Comparison of ENCODE assay signal across 8 mouse cellular contexts in genomic region chr17:47112556-47113225, GRCm38 (mm10).
A peak's percentile ranks its signal among the peaks of the same experiment; 100 is the strongest.
DNase-seq lines count a peak whose midpoint lies in the region; ATAC-seq and TF ChIP-seq lines count a peak whose summit lies in the region.

No protein-coding gene starts in this region.

- H3K36me3 ChIP-seq in midbrain, embryonic 11.5 days (ENCODE audit: control insufficient read depth, insufficient read depth, low read length): no peaks in the 10 kb centered on the region
- no peaks in the 10 kb centered on the region for H3K36me3 ChIP-seq in midbrain, embryonic 13.5 days
- no peaks in the 10 kb centered on the region for H3K36me3 ChIP-seq in stomach, postnatal 0 days (ENCODE audit: control insufficient read depth, insufficient read depth, low read length)

- H3K9me3 ChIP-seq in midbrain, embryonic 11.5 days (ENCODE audit: control insufficient read depth, low read length): no peaks in the 10 kb centered on the region
- no peaks in the 10 kb centered on the region for H3K9me3 ChIP-seq in midbrain, embryonic 13.5 days
- H3K9me3 ChIP-seq in stomach, postnatal 0 days (ENCODE audit: control insufficient read depth, low read length): no peaks in the 10 kb centered on the region

- no peaks in the 10 kb centered on the region for H3K4me1 ChIP-seq in midbrain, embryonic 11.5 days (ENCODE audit: control insufficient read depth, insufficient read depth, low read length)
- H3K4me1 ChIP-seq in midbrain, embryonic 13.5 days (replicated peaks): no peaks in the 10 kb centered on the region
- H3K4me1 ChIP-seq in stomach, postnatal 0 days (replicated peaks; ENCODE audit: control insufficient read depth, insufficient read depth): no peaks in the 10 kb centered on the region

- no peak for TF ChIP-seq EP300 in stomach, postnatal 0 days (optimal IDR thresholded peaks at IDR 0.05)

- no peak overlapping the region for H3K27ac ChIP-seq in midbrain, embryonic 11.5 days (ENCODE audit: low read depth, low read length)
- H3K27ac ChIP-seq in midbrain, embryonic 13.5 days: no peak overlapping the region
- H3K27ac ChIP-seq in stomach, postnatal 0 days (replicated peaks): peak overlapping the region; percentile 49; the same call in 1 of the 2 replicates

- 90% methylated on average over 16 of the region's 16 CpGs for WGBS in midbrain, embryonic 11.5 days
- WGBS in midbrain, embryonic 13.5 days: 91% methylated on average over 16 of the region's 16 CpGs
- 74% methylated on average over 16 of the region's 16 CpGs for WGBS in stomach, postnatal 0 days

- no peak for ATAC-seq in midbrain, embryonic 11.5 days (ENCODE audit: low FRiP score)
- ATAC-seq in midbrain, embryonic 13.5 days: no peak
- peak; percentile 78; the same call in 1 of the 2 replicates for ATAC-seq in stomach, postnatal 0 days (ENCODE audit: low FRiP score, low TSS enrichment)

- no peaks in the 10 kb centered on the region for H3K27me3 ChIP-seq in midbrain, embryonic 11.5 days (ENCODE audit: control insufficient read depth, insufficient read depth, low read length)
- no peaks in the 10 kb centered on the region for H3K27me3 ChIP-seq in midbrain, embryonic 13.5 days
- H3K27me3 ChIP-seq in stomach, postnatal 0 days (ENCODE audit: control insufficient read depth, insufficient read depth, low read length): no peaks in the 10 kb centered on the region

- intact Hi-C loops in heart, postnatal 10 days (cut with DNase I): no loop called here
- intact Hi-C loops in left cerebral cortex, postnatal 14 days (cut with DNase I): no loop called here

- no peak overlapping the region for H3K4me2 ChIP-seq in midbrain, embryonic 11.5 days
- H3K4me2 ChIP-seq in midbrain, embryonic 13.5 days (replicated peaks): no peak overlapping the region
- H3K4me2 ChIP-seq in stomach, postnatal 0 days (replicated peaks; ENCODE audit: low read depth): no peak overlapping the region

- H3K4me3 ChIP-seq in midbrain, embryonic 11.5 days (ENCODE audit: low read depth, low read length): no peak overlapping the region
- no peak overlapping the region for H3K4me3 ChIP-seq in midbrain, embryonic 13.5 days (replicated peaks)
- no peak overlapping the region for H3K4me3 ChIP-seq in stomach, postnatal 0 days (ENCODE audit: low read depth, low read length)

- peak; percentile 11 to 20 for DNase-seq in cerebellum, postnatal 10 days
- DNase-seq in cerebellum, adult 18-20 months: no peak
- peak; percentile 69 for DNase-seq in midbrain, embryonic 11.5 days (ENCODE audit: low spot score, missing footprints)
- DNase-seq in heart, postnatal 10 days: peak; percentile 36
- no peak for DNase-seq in stomach, postnatal 0 days (ENCODE audit: low spot score)
- DNase-seq in left cerebral cortex, postnatal 14 days (ENCODE audit: low spot score in 2 of 2): no peak
- DNase-seq in T-cell, adult 2 months (ENCODE audit: low spot score): no peak

- no peak overlapping the region for H3K9ac ChIP-seq in midbrain, embryonic 11.5 days (ENCODE audit: low read length)
- no peak overlapping the region for H3K9ac ChIP-seq in midbrain, embryonic 13.5 days (replicated peaks)
- H3K9ac ChIP-seq in stomach, postnatal 0 days (ENCODE audit: low read length): no peak overlapping the region

- TF ChIP-seq CTCF in stomach, postnatal 0 days (IDR thresholded peaks at IDR 0.05; ENCODE audit: low read depth): peak; percentile 62

Comparison
In these comparisons a context has a peak if more than half of its experiments do, and no peak if none do; other contexts are left out.
1. DNase-seq: peak in cerebellum, postnatal 10 days (2 of 2), midbrain, embryonic 11.5 days (single experiment) and heart, postnatal 10 days (2 of 2); none in cerebellum, adult 18-20 months (0 of 2), stomach, postnatal 0 days (single experiment), left cerebral cortex, postnatal 14 days (0 of 2) and T-cell, adult 2 months (single experiment).